Mouse (Mus musculus): ENCODE measurements around the gene Donson.

The Donson gene

DNA sequence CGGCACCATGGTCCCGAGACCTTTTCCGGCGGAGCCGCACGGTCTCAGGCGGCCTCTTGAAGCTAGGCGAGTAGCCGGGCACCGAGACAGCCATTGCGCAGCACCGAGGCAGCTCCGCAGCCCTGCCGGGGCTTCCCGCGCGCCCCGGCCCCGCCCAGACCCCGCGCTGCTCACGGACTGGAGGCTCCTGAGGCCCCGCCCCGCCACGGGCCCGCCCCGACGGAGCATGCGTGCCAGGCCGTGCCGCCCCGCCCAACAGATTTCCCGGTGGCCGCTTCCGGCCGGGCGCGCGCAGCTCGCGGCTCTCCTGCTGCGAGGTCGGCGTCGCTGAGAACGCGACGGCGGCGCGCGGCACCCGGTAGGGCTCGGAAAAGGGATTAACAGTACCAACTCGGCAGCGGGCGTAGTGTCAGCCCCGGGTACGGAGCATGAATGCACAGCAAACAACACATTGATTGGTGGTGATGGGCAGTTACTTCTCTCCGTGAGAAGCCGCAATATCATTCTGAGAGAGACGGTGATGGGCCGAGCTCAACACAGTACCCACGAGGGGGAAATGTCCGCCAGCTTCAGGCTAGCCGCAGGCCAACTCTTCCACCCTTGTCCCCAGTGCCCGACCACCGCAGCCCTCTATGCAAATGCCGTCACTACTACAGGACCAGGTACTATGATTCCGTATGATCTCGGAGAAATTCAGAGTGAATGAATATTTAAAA lies at the start of gene Donson:
Gene Donson, minus strand, starts transcription at position 152 of the 716 bp plus-strand sequence.
- DNase-seq (ENCODE audit: low read depth), result peak; percentile 86

DNA sequence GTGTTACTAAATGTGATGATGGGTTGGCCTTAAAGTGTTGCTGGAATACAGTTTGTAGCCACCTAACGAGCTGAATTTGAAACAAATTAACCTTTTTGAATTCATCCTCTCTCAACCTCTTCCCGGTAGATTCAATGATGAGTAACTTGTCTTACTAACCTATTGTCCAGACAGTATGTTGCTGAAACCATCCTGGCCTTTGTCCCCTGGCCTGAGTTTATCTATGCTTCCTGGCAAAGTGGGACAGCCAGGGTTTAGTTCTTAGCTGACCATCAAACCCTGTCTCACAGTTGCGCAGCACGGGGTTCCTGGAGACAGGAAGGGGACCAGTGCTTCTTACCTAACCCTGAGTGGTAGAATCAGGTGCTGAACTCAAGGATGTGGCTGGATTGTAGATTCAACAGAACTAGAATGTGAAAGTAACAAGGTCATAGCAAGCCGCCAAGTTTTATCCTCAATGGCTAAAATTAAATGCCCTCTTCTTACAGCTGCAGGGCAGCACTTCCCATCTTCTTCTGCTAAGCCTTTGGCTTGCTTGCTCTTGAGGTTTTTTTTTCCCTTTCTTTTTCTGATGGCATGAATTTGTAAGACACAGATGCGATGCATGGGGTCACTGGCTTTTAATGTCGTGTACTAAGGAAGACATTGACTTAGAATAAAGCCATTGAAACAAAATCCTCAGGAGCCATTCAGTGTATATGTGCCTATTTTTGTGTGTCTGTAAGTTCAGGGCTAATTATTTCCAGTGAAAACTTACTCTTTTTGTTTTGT lies 47.7 kb upstream of the Donson start:
- no peak for DNase-seq (ENCODE audit: low read depth)

DNA sequence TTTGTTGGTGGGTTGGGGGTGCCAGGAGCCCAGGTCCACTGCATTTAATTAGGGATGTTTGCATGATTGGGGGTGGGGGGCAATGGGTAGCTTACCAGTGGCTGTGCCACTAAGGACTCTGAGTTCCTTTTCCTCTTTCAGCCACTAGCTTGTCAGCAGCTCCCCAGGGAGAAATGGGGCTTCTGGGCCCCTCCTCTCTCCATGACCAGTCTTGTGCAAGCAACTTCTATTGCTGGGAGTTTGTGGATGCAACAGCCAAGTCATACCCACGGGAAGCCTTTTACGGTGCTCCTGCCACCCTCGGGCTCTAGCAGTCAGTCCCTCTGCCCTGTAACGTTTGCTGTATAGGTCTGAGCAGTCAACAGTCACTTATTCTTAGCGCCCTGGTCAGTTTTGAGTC lies 46.2 kb upstream of the Donson start:
- no peak for DNase-seq (ENCODE audit: low read depth)

DNA sequence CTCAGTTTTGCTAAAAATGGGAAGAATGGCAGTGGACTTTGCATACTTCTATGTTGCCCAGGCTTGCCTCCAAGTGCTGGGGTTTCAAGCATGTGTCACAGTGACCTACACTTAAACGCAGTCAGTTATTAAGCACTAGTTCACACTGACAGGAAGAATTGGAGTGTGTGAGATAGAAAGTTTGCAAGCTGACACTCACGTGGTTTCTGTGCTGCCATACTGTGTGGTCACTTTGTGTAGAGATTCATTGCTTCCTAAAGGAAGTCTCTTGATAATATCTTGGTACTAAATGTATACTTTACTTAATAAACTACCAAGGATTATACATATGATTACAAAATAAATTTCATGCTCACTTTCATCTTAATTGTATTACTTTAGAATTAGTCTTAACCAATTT lies 44.2 kb upstream of the Donson start:
- no peak for DNase-seq (ENCODE audit: low read depth)

DNA sequence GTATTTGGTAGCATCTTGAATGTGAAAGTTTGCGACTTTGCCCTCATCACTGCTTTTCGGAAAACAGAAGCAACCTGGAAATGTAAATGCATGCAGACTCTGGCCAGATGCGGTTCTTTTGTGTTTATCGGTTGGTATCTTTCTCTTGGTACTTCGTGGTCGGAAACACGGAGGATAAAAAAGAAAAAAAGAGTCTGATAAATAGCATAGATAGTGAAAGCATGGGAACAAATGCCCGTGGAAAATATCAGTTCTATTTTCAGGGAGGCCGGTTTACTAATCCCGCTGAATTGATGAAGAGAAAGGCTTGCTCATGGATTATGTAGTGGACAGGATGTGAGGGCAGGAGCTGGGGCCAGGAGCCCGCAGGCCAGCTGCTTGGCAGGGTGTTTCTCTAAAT lies 41.9 kb upstream of the Donson start:
- DNase-seq (ENCODE audit: low read depth), result no peak

DNA sequence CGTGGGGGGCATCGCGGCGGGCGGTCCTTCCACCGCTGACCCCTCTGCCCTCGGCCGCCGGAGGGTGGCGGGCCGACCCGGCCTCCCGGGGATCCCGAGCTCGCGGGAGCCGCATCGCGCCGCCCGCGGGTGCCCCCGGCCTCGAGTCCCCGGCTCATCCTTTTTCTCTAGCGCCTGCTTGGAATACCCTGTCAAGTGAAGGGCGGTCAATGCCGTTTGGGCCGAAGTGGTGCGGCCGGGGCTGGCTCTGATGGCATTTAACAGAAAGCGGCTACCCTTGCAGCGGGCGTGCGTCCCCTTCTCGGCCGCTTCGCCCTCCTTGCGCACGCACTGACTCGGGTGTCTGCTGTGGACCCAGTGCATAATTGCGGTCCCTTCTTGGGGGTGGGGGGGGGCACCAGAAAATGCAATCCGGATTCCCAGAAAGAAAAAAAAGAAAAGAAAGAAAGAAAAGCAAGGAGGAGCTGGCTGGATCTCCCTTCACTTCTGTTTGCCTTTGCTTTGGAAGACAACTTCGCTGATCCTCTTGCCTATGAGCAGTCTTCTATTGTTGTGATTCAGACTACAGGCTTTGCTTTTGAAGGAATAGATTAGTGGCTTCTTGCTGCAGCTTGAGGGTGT lies 41.4 kb upstream of the Donson start:
- no peak for DNase-seq (ENCODE audit: low read depth)

DNA sequence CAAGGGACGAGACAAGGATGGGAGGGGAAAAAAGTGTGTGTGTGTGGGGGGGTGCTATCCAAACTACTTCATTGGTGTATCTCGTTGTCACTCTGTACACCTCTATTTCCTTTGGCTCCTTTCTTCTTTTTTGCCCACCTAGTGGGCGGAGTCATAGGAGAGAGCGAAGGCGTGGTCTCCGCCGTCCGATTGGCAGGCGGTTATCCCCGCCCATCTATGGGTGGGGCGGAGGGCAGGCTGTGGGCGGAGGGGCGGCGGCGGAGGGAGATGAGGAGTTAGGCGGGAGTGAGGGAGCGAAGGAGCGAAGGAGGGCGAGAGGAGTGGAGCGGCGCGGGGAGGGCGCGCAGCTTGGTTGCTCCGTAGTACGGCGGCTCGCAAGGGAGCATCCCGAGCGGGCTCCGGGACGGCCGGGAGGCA lies 40.5 kb upstream of the Donson start, which contains the start of gene Itsn1:
Gene Itsn1, plus strand, starts transcription at position 216 of the 417 bp plus-strand sequence.
- peak; percentile 98 for DNase-seq (ENCODE audit: low read depth)

DNA sequence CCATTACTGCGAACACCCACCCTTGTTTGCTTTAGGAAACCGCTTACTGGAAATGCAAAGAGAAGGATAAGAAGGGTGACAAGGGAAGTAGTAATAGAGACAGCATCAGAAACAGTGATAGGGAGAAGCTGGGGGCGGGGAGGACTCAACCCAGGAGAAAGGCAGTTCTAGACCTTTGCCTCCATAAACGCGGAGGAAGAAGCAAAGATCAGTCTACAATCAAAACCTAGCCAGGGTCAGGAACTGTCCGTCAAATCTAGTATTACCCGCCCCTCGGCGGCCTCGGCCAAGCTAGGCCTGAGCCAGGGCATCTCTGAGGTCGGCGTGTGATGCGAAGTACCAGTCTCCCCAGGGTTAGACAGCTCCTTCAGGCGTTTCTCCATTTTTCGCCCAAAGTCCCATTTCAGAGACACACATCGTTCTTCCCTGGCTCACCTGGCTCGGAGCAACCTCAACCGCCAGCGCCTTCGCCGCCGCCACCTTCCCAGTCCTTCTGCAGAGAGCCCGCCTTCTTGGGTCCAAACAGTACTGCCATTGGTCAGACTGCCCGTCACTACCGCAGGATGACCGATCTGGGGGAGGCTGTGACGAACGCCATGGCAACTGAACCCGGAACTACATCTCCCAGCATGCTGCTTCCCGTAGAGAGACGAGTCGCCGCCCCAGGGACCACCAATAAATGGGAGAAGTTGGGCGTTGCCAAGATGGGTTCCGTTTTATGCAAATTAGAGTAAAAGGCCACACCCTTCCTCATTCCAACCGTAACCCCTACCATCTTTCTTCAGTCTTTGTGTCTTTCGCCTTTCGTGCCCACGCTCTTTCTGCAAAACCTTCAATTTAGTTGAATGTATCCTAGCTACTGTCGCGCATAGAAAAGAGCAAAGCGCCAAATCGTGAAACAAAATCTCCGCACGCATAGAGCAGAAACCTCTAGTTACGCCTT lies 39.8 kb upstream of the Donson start, which contains the start of gene Cryzl1:
Gene Cryzl1, minus strand, starts transcription at position 853 of the 943 bp plus-strand sequence.
- peak; percentile 95 for DNase-seq (ENCODE audit: low read depth)

DNA sequence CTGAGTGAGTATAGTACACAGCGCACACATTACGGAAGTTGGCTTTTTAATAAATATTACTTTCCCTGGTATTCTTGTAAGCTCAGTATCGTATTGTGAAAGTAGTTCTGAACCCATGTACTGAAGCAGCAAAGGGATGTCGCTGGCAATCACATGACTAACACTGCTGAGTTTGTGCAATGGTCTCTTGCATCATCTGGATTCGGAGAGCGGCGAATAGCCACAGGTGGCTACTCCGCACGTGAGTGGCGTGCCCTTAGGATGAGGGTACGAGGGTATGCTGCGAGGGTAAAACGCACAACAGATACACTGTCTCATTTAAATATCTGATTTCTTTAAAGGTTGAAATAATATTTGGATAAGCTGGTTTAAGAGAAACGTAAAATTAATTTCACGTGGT lies 38.9 kb upstream of the Donson start:
- no peak for DNase-seq (ENCODE audit: low read depth)

DNA sequence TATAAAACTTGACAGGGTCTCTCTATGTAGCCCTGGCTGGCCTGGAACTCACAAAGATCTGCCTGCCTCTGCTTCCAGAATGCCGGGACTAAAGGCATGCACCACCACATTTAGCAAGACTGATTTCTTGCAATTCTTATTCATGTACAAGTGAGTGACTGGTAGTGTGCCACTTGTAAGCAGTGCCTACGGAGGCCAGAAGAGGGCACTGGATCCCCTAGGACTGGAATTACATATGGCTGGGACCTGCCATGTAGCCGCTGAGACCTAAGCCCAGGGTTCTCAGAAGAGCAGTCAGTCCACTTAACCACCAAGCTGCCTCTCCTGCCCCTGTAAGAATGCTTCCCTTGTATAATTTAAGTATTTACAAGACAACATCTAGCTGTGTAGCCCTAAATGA lies 35.7 kb upstream of the Donson start:
- peak; percentile 49 for DNase-seq (ENCODE audit: low read depth)

DNA sequence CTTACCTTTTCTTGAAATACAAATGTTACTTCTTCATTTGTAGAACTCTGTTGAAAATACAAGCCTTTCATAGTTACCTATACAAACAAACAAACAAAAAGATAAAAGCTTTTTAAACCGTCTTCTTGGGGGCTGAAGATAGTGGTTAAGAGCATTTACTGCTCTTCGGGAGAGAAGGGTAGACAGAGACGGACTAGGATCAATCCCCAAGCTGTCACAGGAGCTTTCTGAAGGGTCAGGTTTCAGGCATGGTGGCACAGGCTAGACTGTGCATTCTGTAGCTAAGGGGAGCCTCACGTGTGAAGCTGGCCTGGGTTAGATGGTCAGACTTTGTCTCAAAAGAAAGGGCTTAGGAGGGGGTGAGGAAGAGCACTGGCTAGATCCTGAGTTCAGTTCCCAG lies 28.8 kb upstream of the Donson start:
- no peak for DNase-seq (ENCODE audit: low read depth)

DNA sequence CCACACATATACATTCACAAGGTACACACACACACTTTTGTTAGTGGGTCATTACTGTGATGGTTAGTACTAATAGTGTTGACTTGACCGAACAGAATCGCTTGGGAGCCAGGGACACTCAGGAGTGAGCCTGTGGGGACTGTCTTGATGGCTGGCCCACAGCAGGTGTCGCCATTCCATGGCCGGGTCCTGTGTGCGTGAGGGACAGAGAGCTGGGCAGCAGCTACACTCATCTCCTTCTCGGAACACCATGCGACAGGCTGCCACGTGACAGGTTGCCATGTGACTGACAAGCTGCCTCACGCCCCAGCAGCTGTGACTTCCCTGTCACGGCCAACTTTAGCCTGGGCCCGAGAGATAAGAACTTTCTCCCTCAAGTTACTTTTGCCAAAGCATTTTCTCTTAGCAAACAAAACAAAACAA lies 28.4 kb upstream of the Donson start:
- DNase-seq (ENCODE audit: low read depth), result peak; percentile 93

DNA sequence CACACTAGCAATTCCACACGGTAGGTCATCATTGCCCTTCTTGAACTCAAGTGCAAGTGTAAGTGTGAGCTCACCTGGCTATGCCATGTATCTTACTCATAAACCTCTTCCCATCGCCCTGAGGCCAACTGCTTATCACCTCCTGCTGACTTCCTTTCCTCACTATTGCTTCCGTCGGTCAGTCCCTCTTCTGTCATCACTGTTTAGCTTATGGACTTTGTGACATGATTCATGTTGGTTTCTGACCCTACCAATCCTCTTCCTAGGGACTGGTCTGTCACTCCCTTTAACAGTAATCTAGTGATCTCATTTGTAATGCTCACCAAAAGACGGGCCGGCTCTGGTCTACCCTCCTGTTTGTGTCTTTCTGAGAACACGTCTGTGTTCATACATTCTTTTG lies 21.7 kb upstream of the Donson start:
- no peak for DNase-seq (ENCODE audit: low read depth)

DNA sequence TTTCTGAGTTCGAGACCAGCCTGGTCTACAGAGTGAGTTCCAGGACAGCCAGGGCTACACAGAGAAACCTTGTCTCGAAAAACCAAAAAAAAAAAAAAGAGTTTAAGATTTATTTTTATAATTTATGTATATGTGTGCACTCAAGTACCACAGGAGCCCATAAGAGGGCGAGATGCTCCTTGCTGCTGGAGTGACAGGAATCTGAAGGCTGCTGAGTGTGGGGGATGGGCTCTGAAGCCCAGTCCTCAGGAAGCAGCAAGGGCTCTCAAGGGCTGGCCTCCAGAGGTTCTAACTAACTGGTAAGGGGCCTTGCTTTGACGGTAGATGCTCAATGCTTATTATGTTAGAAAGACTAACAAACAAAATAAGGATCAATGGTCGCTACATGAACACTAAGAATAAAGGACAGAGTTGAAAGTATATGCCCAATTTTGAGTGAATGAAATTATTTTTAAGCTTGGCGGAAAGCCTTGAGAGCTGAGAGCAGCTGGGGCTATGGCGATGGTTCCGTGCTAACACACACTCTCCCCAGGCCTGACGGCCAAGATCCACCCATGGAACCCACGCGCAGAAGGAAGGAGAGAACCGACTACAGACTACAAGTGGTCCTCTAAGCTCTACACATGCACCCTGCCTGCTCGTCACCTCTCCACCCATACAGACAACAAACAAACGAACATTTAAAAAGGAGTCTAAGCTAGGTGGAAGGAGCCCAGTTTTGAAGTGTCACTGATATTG lies 16.2 kb upstream of the Donson start:
- no peak for DNase-seq (ENCODE audit: low read depth)

DNA sequence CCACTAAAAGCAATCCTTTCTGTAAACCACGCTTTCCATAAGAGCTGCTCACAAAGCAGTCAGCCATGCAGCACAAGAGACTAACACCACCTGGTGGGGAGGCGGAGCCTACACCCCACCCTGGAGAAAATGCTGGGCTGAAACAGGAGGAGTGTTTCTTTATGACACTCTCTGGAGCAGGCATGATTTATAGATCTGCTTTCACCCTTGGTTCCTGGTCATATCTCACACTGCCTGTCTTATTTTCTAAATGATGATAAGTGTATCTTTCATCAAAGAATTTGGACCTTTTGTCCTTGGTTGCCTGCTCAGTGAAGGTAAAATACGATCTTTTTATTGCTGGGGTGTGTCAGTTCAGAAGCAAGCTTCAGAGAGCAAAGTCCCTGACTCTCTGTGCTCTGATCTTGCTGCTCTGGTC lies 14.2 kb upstream of the Donson start:
- no peak for DNase-seq (ENCODE audit: low read depth)

DNA sequence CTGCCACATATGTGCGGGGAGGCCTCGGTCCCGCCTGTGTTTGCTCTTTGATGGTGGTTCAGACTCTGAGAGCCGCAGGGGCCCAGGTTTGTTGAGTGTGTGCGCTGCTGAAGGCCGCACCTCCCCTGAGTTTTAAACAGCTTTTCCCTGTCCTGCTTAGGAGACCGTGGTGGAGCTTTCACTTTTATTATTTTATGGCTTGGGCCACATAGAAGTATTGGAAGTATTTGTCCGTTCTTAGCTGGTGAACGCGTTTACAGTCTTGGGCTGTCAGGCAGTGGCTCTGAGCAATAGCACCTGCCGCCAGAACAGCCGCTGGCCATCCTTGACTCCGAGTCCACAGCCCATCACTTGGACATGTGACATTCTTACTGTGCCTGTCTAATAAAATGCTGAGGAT lies 13.3 kb upstream of the Donson start:
- no peak for DNase-seq (ENCODE audit: low read depth)

DNA sequence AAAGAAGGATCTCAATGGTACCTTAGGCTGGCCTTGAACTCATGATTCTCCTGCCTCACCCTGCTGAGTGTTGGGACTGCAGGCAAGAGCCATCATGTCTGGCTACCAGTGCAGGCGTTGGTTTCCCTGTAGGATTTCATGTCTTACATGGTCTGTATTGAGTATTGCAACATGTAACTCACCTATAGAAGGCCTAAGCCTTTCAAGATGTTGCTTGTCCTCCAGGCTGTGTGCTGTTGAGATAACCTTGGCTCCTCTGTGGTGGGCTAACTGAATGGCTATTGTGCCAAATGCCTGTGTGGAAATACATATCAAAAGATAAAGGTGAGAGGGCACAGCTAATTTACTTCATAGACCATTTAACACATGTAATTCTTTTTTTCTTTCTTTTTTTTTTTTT lies 10.4 kb upstream of the Donson start:
- no peak for DNase-seq (ENCODE audit: low read depth)

DNA sequence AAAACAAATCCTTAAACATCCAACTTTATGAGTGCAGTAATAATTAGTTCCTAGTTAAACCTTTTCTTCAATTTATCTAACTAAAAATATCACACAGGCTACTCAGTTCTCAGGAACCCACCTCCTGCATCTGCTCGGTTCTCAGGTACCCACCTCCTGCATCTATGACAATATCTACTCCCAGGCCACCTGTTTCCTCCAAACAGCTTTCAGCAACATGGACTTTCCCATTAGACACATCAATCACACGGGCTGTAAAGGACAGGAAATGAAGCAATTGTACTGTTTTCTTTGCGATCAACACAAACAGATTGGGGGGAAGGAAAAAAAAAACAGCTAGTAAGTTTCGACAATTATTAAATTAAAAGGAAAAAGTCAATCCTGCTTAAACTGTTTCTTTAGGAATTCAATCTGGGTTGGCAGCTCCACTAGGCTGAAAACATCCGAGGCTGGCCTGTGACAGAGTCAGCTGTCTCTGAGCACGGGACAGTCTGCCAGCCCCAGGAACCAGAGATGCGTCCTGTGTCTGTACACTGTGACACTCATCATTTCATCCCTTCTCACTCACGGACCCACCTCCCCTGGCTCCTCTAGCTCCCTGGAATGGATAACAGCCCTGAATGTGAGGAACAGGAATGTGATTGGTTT lies 6.7 kb upstream of the Donson start:
- no peak for DNase-seq (ENCODE audit: low read depth)

DNA sequence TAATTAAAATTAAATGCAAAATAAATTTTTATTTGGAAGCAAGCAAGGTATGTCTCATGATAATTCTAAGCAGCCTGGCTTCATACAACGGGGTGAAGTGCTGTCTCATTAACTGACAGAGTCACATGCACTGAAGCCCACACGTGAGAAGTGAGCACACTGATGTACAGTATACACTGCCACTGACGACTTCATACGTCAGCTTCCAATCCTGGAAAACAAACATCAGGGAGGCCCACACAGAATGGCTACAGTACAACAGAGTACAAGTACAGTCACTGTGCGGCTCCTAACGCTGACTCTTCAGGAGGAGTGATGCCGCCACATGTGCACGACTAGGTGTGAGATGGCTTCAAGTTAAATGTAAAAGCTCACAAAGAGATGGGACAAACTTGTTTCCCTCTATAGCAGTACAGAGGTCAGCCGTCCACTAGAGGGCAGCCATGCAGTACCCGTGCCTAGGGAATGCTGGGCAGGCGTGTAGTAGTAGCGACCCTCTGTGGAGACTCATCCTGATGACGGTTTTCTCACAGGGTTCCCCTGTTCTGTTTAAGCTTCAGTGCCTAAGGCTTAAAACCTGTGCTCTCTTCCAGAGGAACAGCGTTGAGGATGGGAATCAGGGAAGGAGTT lies 6.0 kb upstream of the Donson start:
- DNase-seq (ENCODE audit: low read depth), result peak; percentile 68

DNA sequence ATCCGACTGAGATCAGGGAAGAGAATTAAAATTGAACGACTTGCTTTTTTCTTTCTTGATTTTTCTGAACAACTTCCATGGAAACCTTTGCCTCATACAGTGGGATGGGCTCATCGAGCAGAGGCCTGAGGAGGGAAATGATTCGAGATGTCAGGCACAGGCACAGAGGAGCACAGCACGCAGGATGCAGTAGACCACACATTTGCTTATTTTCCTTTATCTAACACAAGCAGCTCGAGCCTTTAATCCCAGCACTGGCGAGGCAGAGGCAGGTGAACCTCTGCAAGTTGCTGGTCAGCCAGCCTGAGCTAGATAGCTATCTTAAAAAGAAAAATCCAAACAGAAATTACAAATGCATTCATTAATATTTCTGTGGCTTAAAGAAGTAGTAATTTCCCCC lies 1.2 kb upstream of the Donson start:
- peak; percentile 38 for DNase-seq (ENCODE audit: low read depth)

Data from c-Kit-positive CD71-positive TER-119-negative erythroid progenitor cells, embryonic 14.5 days (primary cell).